Mouse (Mus musculus) testis, adult 2 months (tissue): ENCODE data around the gene Nfix. TPM values are rescaled to one million over a fixed set of nuclear protein-coding genes. Genes with fewer than 3 reads are reported as not detected.

Source experiments
- H3K27ac ChIP-seq: fragments of 200-500 bp; 2 replicates; pipeline ENCODE4 v1.5.1; 2012; ENCODE audit warnings: low read depth, low read length; ENCODE audit not compliant: control insufficient read depth, insufficient read depth
- H3K27me3 ChIP-seq: fragments of 200-500 bp; 2 replicates; pipeline ENCODE4 v1.6.1; 2012; ENCODE audit warnings: mild to moderate bottlenecking, low read length, moderate library complexity; ENCODE audit not compliant: control insufficient read depth, insufficient read depth
- H3K36me3 ChIP-seq: fragments of 200-500 bp; 2 replicates; pipeline ENCODE4 v1.6.1; 2012; ENCODE audit warnings: mild to moderate bottlenecking, low read length; ENCODE audit not compliant: control insufficient read depth, insufficient read depth
- H3K4me1 ChIP-seq: fragments of 200-500 bp; 2 replicates; pipeline ENCODE4 v1.6.1; 2012; ENCODE audit warnings: low read length; ENCODE audit not compliant: control insufficient read depth, insufficient read depth
- H3K4me3 ChIP-seq: fragments of 200-500 bp; 2 replicates; pipeline ENCODE4 v1.5.1; 2012; ENCODE audit warnings: low read depth, mild to moderate bottlenecking, low read length, moderate library complexity, mixed read lengths; ENCODE audit not compliant: control insufficient read depth
- CTCF ChIP-seq: fragments of 200-500 bp; IDR thresholded peaks from 2 replicates; pipeline ENCODE4 v1.5.1; 2012; ENCODE audit warnings: low read depth, mild to moderate bottlenecking, inconsistent platforms, low read length, moderate library complexity; ENCODE audit not compliant: control insufficient read depth, insufficient read depth, insufficient replicate concordance
- POLR2A ChIP-seq: fragments of 200-500 bp; IDR thresholded peaks from 2 replicates; pipeline ENCODE4 v1.6.1; 2012; ENCODE audit warnings: low read depth, mild to moderate bottlenecking, inconsistent platforms, low read length, moderate library complexity; ENCODE audit not compliant: control insufficient read depth
- polyA plus RNA-seq: library from polyadenylated mRNA; depleted of rRNA; stranded (reverse); fragments of >200 nt; gene quantifications from 2 replicates; pipeline ENCODE4 v1.2.3, GENCODE M21; 2012

Gene Nfix
- polyA plus RNA-seq, 1 experiment: 5.0 TPM

DNA sequence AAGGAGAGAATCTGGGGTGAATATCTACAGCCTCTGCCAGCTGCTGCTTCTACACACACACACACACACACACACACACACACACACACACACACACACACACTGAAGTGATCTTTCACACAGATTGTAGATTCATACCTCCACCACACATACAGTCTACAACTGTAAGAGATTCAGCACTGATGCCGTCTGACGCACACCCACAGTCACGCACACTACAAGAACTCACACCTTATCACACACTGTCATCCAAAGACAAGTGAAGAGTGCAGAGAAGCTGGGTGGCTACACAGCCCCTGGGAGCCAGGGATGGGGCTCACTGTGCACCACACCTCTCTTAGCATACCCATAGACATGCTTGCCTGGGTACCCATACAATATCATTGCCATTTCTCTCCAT is 13.7 kb upstream of the Nfix start:
- no peak for TF ChIP-seq POLR2A
- TF ChIP-seq CTCF: no peak
- Histone ChIP-seq H3K27ac (no peak overlapping the region), H3K27me3 (no peaks in the 10 kb centered on the region), H3K36me3 (no peaks in the 10 kb centered on the region), H3K4me1 (peaks cover 13% of the 10 kb centered on the region), H3K4me3 (peak overlapping the region; percentile 73)

DNA sequence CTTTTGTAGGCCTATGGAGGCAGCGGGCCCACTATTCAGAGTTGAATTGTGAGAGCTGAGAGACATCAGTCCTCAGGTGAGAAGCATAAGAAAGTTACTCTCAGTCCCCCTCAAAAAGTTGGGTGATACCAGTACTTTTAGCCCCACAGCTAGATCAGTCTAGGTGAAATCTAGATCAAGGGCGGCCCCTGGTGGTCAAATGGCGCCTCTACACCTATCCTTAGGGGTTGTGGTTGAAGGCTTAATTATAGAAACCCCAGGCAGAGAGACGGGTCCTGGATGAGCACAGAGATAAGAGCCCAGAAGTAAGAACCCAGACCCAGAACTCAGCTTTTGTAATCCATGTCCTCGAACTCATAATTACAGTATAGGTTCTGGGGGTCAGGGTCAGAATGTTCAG is 12.9 kb upstream of the Nfix start:
- Histone ChIP-seq H3K36me3 (no peaks in the 10 kb centered on the region), H3K4me1 (peaks cover 13% of the 10 kb centered on the region), H3K27me3 (no peaks in the 10 kb centered on the region), H3K4me3 (peak overlapping the region; percentile 68), H3K27ac (peak overlapping the region; percentile 1; the same call in 1 of the 2 replicates)
- TF ChIP-seq CTCF: peak; percentile 37; the same call in 1 of the 2 replicates
- no peak for TF ChIP-seq POLR2A

DNA sequence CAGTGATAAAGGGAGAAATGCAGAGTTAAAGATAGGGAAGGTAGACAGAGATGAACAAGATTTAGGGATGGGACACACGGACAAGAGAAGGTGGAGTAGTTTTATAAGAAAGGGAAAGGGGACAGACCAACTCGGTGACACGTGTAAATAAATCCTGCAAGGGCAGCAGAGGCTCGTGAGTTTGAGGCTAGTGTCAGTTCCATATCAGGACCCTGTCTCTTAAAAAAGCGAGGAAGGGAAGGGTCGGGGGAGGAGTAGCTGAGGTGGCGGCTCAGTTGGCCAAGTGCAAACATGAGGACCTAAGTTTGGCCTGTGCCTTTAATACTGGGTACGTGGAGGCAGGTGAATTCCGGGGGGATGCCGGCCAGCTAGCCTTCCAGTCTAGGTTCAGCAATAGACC is 11.2 kb upstream of the Nfix start:
- Histone ChIP-seq H3K4me1 (peaks cover 13% of the 10 kb centered on the region), H3K27me3 (no peaks in the 10 kb centered on the region), H3K4me3 (peak overlapping the region; percentile 89), H3K27ac (peak overlapping the region; percentile 80), H3K36me3 (no peaks in the 10 kb centered on the region)
- no peak for TF ChIP-seq CTCF
- no peak for TF ChIP-seq POLR2A

DNA sequence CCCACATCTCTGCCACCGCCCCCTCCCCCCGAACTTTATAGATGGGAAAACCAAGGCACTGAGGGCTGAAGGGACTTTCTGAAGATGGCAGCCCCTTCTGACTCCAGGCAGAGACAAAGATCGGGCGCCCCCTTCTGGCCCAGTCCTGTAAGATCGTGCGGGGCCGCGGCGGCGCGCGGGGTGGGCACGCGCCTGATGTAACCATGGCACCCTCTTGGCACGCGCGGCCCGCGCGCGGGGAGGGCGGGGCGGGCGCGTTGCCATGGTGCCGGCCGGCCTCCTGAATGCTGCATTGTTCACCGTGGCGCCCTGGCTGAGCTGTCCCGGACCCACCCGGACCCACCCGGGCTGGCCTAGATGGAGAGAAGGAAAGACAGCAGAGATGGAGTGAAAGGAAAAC is 10.8 kb upstream of the Nfix start:
- peak overlapping the region; percentile 89 for H3K4me3 ChIP-seq
- H3K27me3 ChIP-seq: no peaks in the 10 kb centered on the region
- peak; percentile 79 for TF ChIP-seq CTCF
- peak; percentile 43; the same call in 1 of the 2 replicates for TF ChIP-seq POLR2A
- peak overlapping the region; percentile 80; the same call in 1 of the 2 replicates for H3K27ac ChIP-seq
- no peaks in the 10 kb centered on the region for H3K36me3 ChIP-seq
- H3K4me1 ChIP-seq: peaks cover 11% of the 10 kb centered on the region

DNA sequence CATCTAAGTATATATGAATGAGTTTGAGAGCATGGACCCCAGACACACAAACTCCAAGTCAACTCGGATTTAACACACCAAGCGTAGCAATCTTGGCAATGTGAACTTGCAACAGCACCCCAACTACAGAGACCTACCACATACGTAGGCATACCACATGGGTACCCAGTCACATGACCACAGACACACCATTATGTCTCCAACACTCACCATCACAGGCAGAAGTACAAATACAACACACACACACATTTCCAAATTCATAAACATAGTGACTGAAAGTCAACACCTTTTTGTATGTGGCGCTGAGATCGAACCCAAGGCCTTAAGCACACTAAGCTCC is 9.8 kb upstream of the Nfix start:
- H3K36me3 ChIP-seq: no peaks in the 10 kb centered on the region
- no peak overlapping the region for H3K27ac ChIP-seq
- TF ChIP-seq POLR2A: no peak
- TF ChIP-seq CTCF: no peak
- H3K4me3 ChIP-seq: peak overlapping the region; percentile 75
- H3K27me3 ChIP-seq: no peaks in the 10 kb centered on the region
- peaks cover 3% of the 10 kb centered on the region for H3K4me1 ChIP-seq

DNA sequence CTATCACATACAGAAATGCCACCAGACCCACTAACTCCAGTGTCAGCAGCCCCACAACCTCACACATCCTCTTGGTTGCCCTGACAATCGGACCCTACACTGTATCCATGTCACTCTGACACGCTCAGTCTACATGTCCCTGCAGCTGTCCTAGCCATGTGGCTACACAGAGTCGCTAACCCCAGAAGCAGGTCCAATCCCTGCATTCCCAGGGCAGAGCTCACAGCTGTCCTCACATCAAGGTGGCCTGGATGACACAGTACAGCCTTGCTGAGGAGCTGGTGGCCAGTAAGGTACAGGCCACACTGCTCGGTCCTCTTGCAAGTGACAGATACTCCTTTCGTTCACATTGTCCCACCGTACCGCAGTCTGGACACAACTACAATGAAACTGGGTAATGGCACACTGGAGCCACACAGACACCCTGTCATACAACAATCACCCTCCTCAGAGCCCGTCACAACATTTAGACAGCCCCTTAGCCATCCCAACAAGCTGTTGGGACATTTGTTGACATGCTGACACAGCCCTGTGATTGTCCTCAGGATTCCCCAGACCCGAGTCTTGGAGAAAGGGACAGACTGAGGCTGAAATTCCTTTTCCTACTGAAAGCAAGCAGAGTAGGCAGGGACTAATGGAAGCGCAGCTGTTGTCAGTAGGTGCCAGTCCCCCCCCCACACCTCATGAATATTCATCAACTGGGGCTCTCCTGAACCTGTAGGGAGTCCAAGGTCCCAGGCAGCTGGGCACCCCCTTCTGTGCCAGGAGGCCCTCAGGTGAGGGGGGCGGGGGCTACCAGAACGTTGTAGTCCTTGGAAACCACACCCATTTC is 9.2 kb upstream of the Nfix start:
- TF ChIP-seq CTCF (no peak; the same call in 1 of the 2 replicates), POLR2A (no peak)
- no peak overlapping the region for H3K27ac ChIP-seq
- H3K27me3 ChIP-seq: no peaks in the 10 kb centered on the region
- no peaks in the 10 kb centered on the region for H3K36me3 ChIP-seq
- H3K4me1 ChIP-seq: no peaks in the 10 kb centered on the region; the same call in 1 of the 2 replicates
- H3K4me3 ChIP-seq: peak overlapping the region; percentile 75

DNA sequence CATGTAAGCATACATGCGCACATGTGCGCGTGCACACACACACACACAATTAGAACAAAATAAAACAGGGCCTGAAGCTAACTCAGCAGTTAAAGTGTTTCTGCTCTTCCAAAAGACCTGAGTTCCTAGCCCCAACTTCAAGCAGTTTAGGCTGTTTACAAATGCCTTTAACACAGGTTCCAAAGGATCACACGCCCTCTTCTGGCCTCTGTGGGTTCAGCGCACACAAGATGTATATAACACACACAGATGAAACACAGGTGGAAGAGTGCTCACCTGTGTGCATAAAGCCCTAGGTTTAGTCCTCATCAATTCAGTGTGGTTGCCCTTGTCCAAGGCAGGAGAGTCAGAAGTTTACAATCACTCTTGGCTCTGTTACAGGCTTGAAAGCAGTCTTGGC is 5.9 kb upstream of the Nfix start:
- TF ChIP-seq POLR2A (no peak), CTCF (no peak)
- Histone ChIP-seq H3K36me3 (no peaks in the 10 kb centered on the region), H3K27me3 (no peaks in the 10 kb centered on the region), H3K27ac (no peak overlapping the region), H3K4me3 (no peak overlapping the region), H3K4me1 (no peaks in the 10 kb centered on the region; the same call in 1 of the 2 replicates)
